Mouse (Mus musculus) gastrocnemius, adult 18-20 months (tissue): ENCODE results near the gene Wdr13. TPM values are rescaled to one million over a fixed set of nuclear protein-coding genes. Genes with fewer than 3 reads are reported as not detected.
"Not testable (repeated sequence)": the region's sequence is repeated elsewhere in the genome, so short reads cannot be mapped to it uniquely, and the experiment has no call there.

Experiments used
- DNase-seq: peaks from one replicate; pipeline ENCODE4 v3.0.0; 2021; ENCODE audit warnings: low spot score
- total RNA-seq, 2 experiments: library from RNA; stranded (reverse); gene quantifications; 2 replicates each; pipeline ENCODE4 v1.2.3; 2021

Gene Wdr13
- total RNA-seq, 2 experiments from 2014 or later = 8.7 to 10.1 TPM

DNA sequence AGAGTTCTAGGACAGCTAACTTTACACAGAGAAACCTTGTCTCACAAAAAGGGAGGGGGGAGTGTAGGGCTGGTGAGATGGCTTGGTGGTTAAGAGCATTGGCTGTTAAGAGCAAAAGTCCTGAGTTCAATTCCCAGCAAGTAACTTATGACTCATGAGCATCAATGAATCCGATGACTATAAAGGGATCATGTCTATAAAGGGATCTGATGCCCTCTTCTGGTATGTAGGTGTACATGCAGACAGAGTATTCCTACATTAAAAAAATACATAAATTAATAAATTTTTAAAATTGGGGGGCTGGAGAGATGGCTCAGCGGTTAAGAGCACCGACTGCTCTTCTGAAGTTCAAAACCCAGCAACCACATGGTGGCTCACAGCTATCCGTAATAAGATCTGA, 17.4 kb downstream of the Wdr13 start:
- DNase-seq = no peak

DNA sequence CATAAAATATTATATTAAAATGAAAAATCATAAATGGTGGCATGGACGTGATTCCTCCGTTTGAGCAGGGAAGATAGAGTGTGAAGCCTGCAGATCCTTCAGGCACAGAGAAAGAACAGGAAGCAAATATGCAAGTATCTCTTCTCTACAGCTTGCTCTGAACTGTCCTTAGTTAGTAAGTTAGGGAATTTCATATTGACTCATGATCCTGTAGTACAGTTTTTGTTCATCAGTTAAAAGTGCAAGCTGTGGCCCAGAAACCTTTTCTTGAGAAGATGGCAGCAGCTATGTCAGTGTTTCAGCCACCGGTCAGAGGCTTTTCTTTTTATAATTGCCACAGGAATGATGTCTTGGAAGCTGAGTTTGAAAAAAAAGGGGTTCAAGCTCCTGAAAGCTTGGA, 27.7 kb downstream of the Wdr13 start:
- no peak for DNase-seq

DNA sequence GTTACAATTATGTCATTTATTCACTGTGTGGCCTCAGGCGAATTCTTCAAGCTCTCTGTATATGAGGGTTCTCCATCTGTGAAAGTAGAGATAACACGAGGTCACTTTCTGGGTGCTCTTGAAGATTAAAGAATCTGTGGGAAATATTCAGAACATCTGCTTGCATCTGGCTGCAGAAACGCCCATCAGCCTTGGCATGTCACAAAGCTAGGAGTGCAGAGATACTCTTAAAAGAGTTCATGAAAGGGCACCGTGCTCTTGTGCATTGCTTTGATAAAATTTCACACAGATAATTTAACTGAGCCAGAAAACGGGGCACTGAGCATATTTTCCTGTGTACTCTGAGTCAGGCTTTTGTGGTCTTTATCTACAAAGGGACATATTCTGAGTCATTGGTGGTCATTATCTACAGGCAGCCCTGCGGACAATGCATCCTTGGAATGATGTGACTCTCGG, 30.5 kb downstream of the Wdr13 start:
- DNase-seq = no peak

DNA sequence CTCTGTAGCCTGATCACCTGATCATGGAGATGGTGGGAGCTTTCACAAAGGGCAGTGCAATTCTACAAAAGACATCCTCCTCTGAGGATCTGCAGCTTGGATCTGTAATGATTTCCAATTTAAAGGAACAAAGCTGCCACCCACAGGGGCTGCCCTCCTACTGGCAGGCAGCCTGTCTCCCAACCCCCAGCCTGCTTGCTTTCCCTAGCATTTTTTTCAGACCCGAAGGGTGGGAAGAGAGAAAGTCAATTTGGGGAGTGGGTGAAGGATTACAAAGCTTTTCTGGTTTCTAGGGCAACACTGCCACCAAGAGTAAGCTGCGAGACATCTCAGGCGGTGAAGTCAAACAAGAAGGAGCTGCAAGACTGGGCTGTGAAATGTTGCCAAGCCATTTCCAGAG, 31.7 kb downstream of the Wdr13 start:
- DNase-seq = no peak

DNA sequence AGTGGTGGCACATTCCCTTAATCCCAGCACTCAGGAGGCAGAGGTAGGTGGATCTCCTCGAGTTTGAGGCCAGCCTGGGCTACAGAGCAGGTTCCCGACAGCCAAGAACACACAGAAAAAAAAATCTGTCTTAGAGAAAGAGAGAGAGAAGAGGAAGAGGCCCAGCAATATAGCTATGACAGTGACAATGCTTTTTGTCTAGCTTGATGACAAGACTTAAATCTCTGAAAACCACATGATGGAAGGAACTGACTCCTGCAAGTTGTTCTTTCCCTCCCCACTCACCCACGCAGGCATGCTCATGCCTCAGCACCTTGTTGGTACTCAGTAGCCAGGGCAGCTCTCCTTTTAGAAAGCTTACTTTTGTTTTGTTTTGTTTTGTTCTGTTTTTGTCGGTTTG, 33.3 kb downstream of the Wdr13 start:
- DNase-seq = no peak

DNA sequence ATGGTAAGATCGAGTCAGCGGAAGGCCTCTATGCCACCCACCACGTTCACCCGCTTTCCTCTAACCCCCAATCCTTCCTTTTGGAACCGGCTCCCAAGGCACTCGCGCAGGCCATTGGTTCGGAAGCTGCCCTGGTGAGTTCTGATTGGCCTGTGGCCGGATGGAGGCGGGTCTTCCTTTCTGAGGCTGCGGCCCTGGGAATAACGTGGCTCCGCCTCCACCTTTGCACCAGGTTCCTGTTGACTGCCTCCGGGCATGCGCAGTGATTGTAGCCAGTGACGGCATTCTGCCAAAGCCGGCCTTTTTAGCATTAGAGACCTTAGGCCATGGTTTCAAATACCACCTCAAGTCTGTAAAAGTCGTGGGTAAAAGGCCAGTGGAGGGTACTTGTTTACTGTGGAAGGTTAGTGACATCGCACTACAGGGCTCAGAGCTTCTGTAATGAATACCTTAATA, 35.9 kb downstream of the Wdr13 start:
- DNase-seq = peak; percentile 96

DNA sequence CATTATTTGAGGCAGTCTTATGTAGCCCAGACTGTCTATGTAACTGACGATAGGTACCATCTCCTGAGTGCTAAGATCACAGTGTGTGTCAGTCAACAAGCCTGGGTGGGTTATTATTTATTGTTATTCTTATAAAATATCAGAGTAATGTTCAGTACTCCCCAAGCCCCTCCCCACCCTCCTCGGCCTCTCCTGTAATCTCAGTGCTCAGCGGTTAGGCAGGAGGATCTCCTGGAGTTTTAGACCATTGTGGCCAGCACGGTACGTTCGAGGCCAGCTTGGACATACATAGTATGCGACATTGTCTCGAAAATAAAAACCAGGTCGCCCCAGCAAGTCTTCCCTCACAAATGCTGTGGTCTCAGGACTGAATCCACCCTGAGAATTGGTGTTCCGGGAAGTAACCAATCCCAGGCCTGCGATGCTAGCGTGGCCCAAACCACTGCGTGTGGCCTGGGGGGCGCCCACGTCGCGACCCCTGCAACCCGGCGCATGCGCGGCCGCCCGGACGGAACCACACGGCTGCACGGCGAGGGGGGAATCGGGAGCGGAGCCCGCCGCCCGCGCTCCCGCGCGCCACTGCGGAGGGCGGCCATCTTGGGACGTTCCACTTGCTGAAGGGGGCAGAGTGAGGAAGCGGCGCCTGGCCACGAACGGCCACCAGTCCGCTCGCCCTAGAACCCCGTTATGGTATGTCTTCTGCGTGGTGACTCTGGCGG, 36.5 kb downstream of the Wdr13 start:
- DNase-seq = peak; percentile 77

DNA sequence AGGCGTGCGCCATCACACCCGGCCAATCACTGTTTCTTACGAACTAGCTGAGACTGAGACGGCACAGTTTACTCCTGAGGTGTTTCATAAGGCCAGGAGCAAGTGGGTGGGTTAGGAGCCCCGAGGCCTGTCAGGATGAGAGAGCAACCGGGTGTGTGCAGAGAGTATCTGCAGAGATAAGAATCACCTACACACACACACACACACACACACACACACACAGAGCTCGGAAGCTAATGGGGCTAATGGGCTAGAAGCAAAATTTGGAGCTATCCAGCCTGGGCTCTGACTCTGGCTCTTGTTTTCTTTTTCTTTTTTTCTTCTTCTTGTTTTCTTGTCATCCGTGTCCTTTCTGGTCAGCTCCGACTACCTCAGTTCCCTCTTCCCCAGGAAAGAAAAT, 37.1 kb downstream of the Wdr13 start:
- no peak for DNase-seq

DNA sequence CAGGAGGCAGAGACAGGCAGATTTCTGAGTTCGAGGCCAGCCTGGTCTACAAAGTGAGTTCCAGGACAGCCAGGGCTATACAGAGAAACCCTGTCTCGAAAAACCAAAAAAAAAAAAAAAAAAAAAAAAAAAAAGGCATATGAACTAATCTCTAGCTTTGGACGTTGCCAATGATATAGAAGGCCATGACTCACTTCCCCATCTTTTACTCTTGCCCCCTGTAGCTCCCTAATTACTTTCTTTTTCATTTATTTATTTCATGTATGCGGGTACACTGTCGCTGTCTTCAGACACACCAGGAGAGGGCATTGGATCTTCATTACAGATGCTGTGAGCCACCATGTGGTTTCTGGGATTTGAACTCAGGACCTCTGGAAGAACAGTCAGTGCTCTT, 41.7 kb downstream of the Wdr13 start:
- not testable (repeated sequence) for DNase-seq

DNA sequence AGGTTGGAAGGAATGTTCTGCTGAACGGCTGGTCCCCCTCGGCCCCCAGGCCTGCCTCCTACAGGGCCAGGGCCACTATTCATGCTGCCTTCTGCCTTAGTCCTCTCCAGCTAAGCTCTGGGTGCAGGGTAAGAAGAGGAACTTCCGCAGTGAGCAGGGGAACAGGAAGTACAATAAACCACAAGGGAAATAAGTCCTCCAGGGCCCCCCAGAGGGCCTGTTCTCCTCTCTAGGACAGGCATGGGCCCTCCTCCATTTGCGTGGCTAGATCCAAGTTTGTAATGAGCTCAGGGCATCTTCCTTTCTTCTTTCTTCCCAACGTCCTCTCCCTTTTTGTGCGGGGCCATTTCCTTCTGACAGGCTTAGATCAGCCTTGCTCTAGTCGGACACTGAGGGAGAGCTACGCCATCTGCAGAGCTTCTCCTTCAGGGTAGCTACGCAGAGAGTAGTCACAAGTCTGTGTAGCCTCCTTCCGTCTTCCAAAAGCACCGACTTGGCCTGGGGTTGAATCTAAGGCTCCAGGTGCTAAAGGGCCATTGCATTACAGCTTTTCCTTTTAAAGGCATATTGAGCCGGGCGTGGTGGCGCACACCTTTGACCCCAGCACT, 42.2 kb downstream of the Wdr13 start, which contains the start of gene Was:
Gene Was (minus strand): TSS at position 153 of the 608 bp plus-strand sequence.
- peak; percentile 2 for DNase-seq

DNA sequence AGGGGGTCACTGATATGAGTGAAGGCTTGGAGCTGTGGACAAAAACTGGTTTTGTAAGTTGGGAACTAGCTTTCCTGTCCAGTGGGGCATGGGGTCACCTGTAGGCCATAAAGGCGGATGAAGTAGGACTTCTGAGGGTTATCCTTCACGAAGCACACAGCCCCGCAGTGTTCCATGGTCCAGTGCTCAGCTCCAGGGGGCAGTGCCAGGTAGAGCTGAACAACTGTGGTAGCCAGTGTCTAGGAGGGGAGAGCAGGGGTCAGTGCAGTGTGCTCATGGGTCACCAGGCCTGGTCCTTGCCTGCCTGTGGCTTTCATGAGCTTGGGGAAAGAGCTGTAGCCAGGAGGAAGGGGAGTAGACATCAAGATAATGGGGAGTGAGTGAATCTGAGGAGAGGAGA, 42.9 kb downstream of the Wdr13 start:
- no peak for DNase-seq

DNA sequence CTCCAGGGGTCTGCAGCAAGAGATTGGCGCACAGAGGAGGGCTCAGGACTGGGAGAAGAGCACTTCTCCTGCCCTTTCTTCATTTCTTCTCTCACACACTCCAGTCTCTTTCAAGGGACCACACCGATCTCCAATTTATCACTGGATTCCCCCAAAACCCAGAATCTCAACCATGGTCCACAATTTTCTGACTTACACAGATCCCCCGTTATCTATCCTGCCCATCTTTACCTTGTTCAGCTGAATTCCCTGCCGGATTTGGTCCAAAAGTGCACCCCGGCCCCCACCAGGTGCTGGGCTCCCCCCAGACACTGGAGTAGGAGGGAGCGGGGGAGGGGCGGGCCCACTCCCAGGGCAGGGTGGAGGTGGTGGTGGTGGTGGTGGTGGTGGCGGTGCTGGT, 47.1 kb downstream of the Wdr13 start:
- DNase-seq = no peak

DNA sequence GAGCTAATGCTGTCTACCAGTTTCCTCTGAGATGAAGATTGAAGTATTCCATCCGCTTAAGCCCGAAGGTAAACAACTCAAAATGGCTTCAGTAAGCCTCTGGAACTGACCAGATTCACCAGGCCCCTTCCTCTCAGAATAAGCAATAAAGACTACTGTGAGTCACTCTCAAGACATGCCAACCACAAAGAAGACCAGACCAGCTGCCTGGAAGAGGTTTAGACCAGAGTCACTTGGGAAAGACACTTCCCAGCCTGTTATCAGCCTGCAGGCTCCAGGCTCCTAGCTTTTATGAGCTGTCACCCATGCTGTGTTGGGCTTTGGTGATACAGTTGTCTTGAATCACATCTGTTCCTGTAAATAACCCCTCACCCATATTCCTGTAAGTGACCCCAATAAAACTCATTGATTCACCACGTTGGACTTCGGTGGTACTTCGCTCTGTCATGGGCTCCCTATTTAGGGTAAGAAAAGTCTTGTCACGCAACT, 47.9 kb downstream of the Wdr13 start:
- DNase-seq = no peak

DNA sequence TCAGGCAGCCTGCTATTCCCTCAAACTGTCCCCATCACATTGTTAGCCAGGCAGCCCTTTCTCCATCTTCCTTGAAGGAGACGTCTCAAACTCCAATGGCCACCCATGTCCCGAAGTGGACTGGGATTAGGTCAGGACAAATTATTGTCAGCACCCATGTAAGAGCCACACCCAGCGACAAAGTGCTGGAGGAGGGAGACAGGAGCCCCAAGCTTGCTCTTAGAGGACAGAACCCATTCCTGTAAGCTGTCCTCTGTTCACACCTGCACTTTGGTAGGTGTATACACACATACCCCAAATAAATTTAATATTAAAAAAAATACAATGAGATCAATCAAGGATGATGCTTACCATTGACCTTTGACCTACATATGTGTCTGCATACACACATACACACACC, 57.6 kb downstream of the Wdr13 start:
- DNase-seq = no peak

DNA sequence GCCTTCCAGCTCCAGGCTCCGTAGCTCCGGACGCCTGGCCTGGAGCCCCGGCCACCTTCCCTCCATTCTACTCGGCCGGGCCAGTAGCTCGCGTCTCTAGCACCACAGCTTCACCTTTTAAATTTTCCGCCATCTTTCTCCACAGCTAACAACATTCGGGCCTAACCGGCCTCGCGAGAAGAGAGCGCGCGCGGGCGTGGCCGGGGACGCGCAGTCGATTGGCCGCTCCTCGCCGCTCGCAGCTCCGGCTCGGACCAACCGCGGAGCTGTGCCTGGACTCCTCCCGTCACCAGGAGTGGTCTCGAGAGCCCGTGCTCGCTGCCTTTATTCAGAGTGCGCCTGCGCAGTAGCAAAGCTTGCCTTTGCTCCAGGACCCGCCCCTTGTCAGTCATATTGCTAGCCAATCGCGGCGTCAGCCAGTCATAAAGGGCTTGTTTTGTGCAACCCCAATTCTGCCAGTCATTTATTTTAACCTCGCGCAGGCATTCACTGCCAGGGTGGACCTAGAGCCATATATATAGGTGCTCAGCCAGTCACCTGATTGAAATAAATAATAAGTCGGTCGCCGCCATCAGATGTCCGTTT, 58.2 kb downstream of the Wdr13 start, which contains the start of gene Suv39h1:
Gene Suv39h1 (minus strand): TSS at position 331 of the 585 bp plus-strand sequence.
- peak; percentile 93 for DNase-seq

DNA sequence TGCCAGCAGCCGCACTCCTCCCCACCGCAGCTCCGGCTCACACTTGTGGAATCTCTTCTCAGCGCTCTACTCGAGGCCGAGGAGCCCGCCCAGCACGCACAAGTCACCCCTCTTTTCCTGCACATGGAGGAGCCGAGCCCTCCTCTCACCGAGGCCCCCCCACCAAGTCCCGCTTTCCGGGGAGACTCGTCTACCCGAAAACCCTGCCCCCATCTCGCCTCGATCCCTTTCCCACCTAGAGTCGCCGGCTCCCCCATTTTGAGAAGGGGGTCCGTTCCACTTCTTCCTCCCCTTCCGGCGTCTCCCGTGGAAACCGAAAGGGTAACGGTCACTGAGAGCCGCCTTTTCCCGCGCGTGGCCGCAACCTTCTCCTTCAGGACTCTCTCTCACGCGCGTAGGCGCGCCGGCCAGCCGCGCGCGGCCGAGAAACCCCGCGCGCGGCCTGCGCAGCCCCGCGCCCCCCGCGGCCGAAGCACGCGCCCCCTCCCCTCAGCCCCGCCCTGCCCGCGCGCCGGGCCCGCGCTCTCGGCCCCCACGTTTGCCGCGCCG, 58.7 kb downstream of the Wdr13 start:
- DNase-seq = no peak

Other genes with a start within 250 kb of the Wdr13 start
- gene Slc35a2, start 248.9 kb downstream of the Wdr13 start, total RNA-seq = 1 to 10 TPM; 7.7 to 9.5 TPM
- 10 to 100 TPM; 22.3 to 23.5 TPM for gene Pqbp1, start 233.6 kb downstream of the Wdr13 start, total RNA-seq
- 10 to 100 TPM; 42.7 to 47.6 TPM for gene Timm17b, start 233.5 kb downstream of the Wdr13 start, total RNA-seq
- not detected for gene Gm10491, start 225.1 kb downstream of the Wdr13 start, total RNA-seq
- gene Gm10490, start 223.3 kb downstream of the Wdr13 start, total RNA-seq = not detected
- gene Pcsk1n, start 213.1 kb downstream of the Wdr13 start, total RNA-seq = not detected
- not detected for gene Eras, start 204.3 kb downstream of the Wdr13 start, total RNA-seq
- 1 to 10 TPM; 3.6 to 5.0 TPM for gene Hdac6, start 185.0 kb downstream of the Wdr13 start, total RNA-seq
- gene Gata1, start 154.8 kb downstream of the Wdr13 start, total RNA-seq = not detected
- gene Glod5, start 114.4 kb downstream of the Wdr13 start, total RNA-seq = not detected
- 1 to 10 TPM; 4.5 TPM for gene Suv39h1, start 58.1 kb downstream of the Wdr13 start, total RNA-seq
- under 1 TPM; 0.21 to 0.52 TPM for gene Was, start 42.4 kb downstream of the Wdr13 start, total RNA-seq
- 10 to 100 TPM; 48.0 to 90.4 TPM for gene Rbm3, start 13.0 kb upstream of the Wdr13 start, total RNA-seq
- 1 to 10 TPM; 2.7 to 4.1 TPM for gene Tbc1d25, start 43.3 kb upstream of the Wdr13 start, total RNA-seq
- 1 to 10 TPM; 6.8 to 8.3 TPM for gene Ebp, start 60.6 kb upstream of the Wdr13 start, total RNA-seq
- 1 to 10 TPM; 4.3 to 4.4 TPM for gene Porcn, start 73.6 kb upstream of the Wdr13 start, total RNA-seq
- gene Ftsj1, start 119.5 kb upstream of the Wdr13 start, total RNA-seq = 10 to 100 TPM; 13.3 to 14.0 TPM
- gene Slc38a5, start 138.2 kb upstream of the Wdr13 start, total RNA-seq = not detected
- not detected for gene Ssxb10, start 194.5 kb upstream of the Wdr13 start, total RNA-seq
- not detected for gene Ssxb9, start 234.1 kb upstream of the Wdr13 start, total RNA-seq